In genomic region chr6:13613671-13614070, GRCm38 (mm10) we compare ENCODE assay signal across 25 mouse cellular contexts. TPM values are rescaled to one million over a fixed set of nuclear protein-coding genes. Genes with fewer than 3 reads are reported as not detected.
DNase-seq lines count a peak whose midpoint lies in the region; ATAC-seq and TF ChIP-seq lines count a peak whose summit lies in the region.
"Had no signal": no experiment of that assay in that cellular context is flagged by ENCODE, and none has a peak within 500 bp of the region (broad histone marks: within the 10 kb centered on the region; RNA-seq: fewer than 3 reads in every experiment).

No protein-coding gene starts in this region.

- ATAC-seq in hindbrain, embryonic 13.5 days (ENCODE audit: low FRiP score) = peak; percentile 54; the same call in 1 of the 2 replicates
- no peak for ATAC-seq in hindbrain, embryonic 14.5 days (ENCODE audit: low FRiP score)
- no peak for ATAC-seq in hindbrain, postnatal 0 days
- ATAC-seq in hindbrain, embryonic 12.5 days (ENCODE audit: low FRiP score) = no peak
- peak; percentile 76 for ATAC-seq in limb, embryonic 14.5 days (ENCODE audit: low FRiP score, low read depth)
- ATAC-seq: forebrain, embryonic 15.5 days; intestine, embryonic 15.5 days had no signal

- 0 out of 2 replicates have a peak, but pooled peaks cover under 1% of the 10 kb centered on the region for H3K4me1 ChIP-seq in hindbrain, embryonic 13.5 days (replicated peaks)
- no peaks in the 10 kb centered on the region for H3K4me1 ChIP-seq in hindbrain, embryonic 14.5 days (replicated peaks; ENCODE audit: control insufficient read depth, insufficient read depth, low read length)
- no peaks in the 10 kb centered on the region for H3K4me1 ChIP-seq in hindbrain, postnatal 0 days (ENCODE audit: insufficient read depth, low read length)
- no peaks in the 10 kb centered on the region for H3K4me1 ChIP-seq in hindbrain, embryonic 12.5 days
- no peaks in the 10 kb centered on the region for H3K4me1 ChIP-seq in limb, embryonic 14.5 days (ENCODE audit: control insufficient read depth, insufficient read depth, low read length)
- H3K4me1 ChIP-seq: embryonic facial prominence, embryonic 12.5 days; forebrain, embryonic 12.5 days; heart, embryonic 10.5 days; heart, embryonic 13.5 days; intestine, embryonic 15.5 days had no signal

- no peak overlapping the region for H3K27ac ChIP-seq in hindbrain, embryonic 13.5 days
- no peak overlapping the region for H3K27ac ChIP-seq in hindbrain, embryonic 14.5 days
- no peak overlapping the region for H3K27ac ChIP-seq in hindbrain, postnatal 0 days
- no peak overlapping the region for H3K27ac ChIP-seq in hindbrain, embryonic 12.5 days
- H3K27ac ChIP-seq in limb, embryonic 14.5 days (replicated peaks; ENCODE audit: low read depth, low read length) = no peak overlapping the region
- H3K27ac ChIP-seq: embryonic facial prominence, embryonic 12.5 days; forebrain, embryonic 12.5 days; forebrain, embryonic 15.5 days; heart, embryonic 10.5 days; heart, embryonic 13.5 days; intestine, embryonic 15.5 days had no signal

- TF ChIP-seq POLR2A in limb, embryonic 14.5 days (IDR thresholded peaks at IDR 0.05; ENCODE audit: borderline replicate concordance, extremely low read depth, insufficient read depth, insufficient read length) = no peak

- no peak overlapping the region for H3K4me2 ChIP-seq in hindbrain, embryonic 13.5 days
- no peak overlapping the region for H3K4me2 ChIP-seq in hindbrain, embryonic 14.5 days (replicated peaks)
- no peak overlapping the region for H3K4me2 ChIP-seq in hindbrain, postnatal 0 days (ENCODE audit: low read depth, low read length)
- H3K4me2 ChIP-seq in hindbrain, embryonic 12.5 days (replicated peaks) = no peak overlapping the region
- no peak overlapping the region for H3K4me2 ChIP-seq in limb, embryonic 14.5 days (replicated peaks; ENCODE audit: low read depth, low read length, severe bottlenecking)
- H3K4me2 ChIP-seq: embryonic facial prominence, embryonic 12.5 days; forebrain, embryonic 12.5 days; forebrain, embryonic 15.5 days; heart, embryonic 13.5 days; intestine, embryonic 15.5 days had no signal

- H3K4me3 ChIP-seq in hindbrain, embryonic 13.5 days = no peak overlapping the region
- H3K4me3 ChIP-seq in hindbrain, embryonic 14.5 days (replicated peaks; ENCODE audit: low read length) = no peak overlapping the region
- H3K4me3 ChIP-seq in hindbrain, postnatal 0 days (ENCODE audit: low read length) = no peak overlapping the region
- no peak overlapping the region for H3K4me3 ChIP-seq in hindbrain, embryonic 12.5 days
- H3K4me3 ChIP-seq in limb, embryonic 14.5 days (replicated peaks; ENCODE audit: low read length) = no peak overlapping the region
- H3K4me3 ChIP-seq: embryonic facial prominence, embryonic 12.5 days; erythroblast, embryonic 14.5 days; forebrain, embryonic 12.5 days; forebrain, embryonic 15.5 days; heart, embryonic 10.5 days; heart, embryonic 13.5 days; intestine, embryonic 15.5 days had no signal

- no peaks in the 10 kb centered on the region for H3K9me3 ChIP-seq in hindbrain, embryonic 13.5 days
- no peaks in the 10 kb centered on the region for H3K9me3 ChIP-seq in hindbrain, embryonic 14.5 days (ENCODE audit: control insufficient read depth, low read length)
- H3K9me3 ChIP-seq in hindbrain, postnatal 0 days (ENCODE audit: low read length) = no peaks in the 10 kb centered on the region
- no peaks in the 10 kb centered on the region for H3K9me3 ChIP-seq in hindbrain, embryonic 12.5 days (replicated peaks)
- no peaks in the 10 kb centered on the region for H3K9me3 ChIP-seq in limb, embryonic 14.5 days (ENCODE audit: control insufficient read depth, low read length)
- H3K9me3 ChIP-seq: embryonic facial prominence, embryonic 12.5 days; forebrain, embryonic 12.5 days; forebrain, embryonic 15.5 days; heart, embryonic 10.5 days; heart, embryonic 13.5 days; intestine, embryonic 15.5 days had no signal

- 86% methylated on average over 3 of the region's 3 CpGs for WGBS in hindbrain, embryonic 13.5 days
- WGBS in hindbrain, embryonic 14.5 days = 82% methylated on average over 3 of the region's 3 CpGs
- WGBS in hindbrain, postnatal 0 days = 81% methylated on average over 3 of the region's 3 CpGs
- WGBS in hindbrain, embryonic 12.5 days = 78% methylated on average over 3 of the region's 3 CpGs
- 44% methylated on average over 3 of the region's 3 CpGs for WGBS in limb, embryonic 14.5 days

- no peak overlapping the region for H3K9ac ChIP-seq in hindbrain, embryonic 13.5 days
- no peak overlapping the region for H3K9ac ChIP-seq in hindbrain, embryonic 14.5 days
- H3K9ac ChIP-seq in hindbrain, postnatal 0 days (replicated peaks; ENCODE audit: low read length) = no peak overlapping the region
- no peak overlapping the region for H3K9ac ChIP-seq in hindbrain, embryonic 12.5 days
- H3K9ac ChIP-seq in limb, embryonic 14.5 days (ENCODE audit: low read depth, low read length, severe bottlenecking) = no peak overlapping the region
- H3K9ac ChIP-seq: embryonic facial prominence, embryonic 12.5 days; forebrain, embryonic 12.5 days; forebrain, embryonic 15.5 days; heart, embryonic 13.5 days; intestine, embryonic 15.5 days had no signal

- no peaks in the 10 kb centered on the region for H3K27me3 ChIP-seq in hindbrain, embryonic 13.5 days
- no peaks in the 10 kb centered on the region for H3K27me3 ChIP-seq in hindbrain, embryonic 14.5 days (ENCODE audit: control insufficient read depth, insufficient read depth, low read length)
- H3K27me3 ChIP-seq in hindbrain, postnatal 0 days (ENCODE audit: insufficient read depth, low read length) = no peaks in the 10 kb centered on the region
- H3K27me3 ChIP-seq in hindbrain, embryonic 12.5 days = no peaks in the 10 kb centered on the region
- no peaks in the 10 kb centered on the region for H3K27me3 ChIP-seq in limb, embryonic 14.5 days (ENCODE audit: control insufficient read depth, insufficient read depth, low read length)
- H3K27me3 ChIP-seq: embryonic facial prominence, embryonic 12.5 days; forebrain, embryonic 12.5 days; forebrain, embryonic 15.5 days; heart, embryonic 13.5 days; intestine, embryonic 15.5 days had no signal

- no peak for DNase-seq in hindbrain, embryonic 14.5 days (ENCODE audit: low spot score)
- DNase-seq in hindbrain, postnatal 0 days (ENCODE audit: low spot score) = peak; percentile 10
- peak; percentile 8 for DNase-seq in limb, embryonic 14.5 days (ENCODE audit: low spot score)
- DNase-seq in kidney, adult 9 months = no peak
- DNase-seq: adrenal gland, adult 2 months; adrenal gland, postnatal 14 days; cerebellum, adult 11 months; cerebellum, adult 2 months; cerebellum, adult 9-11 months; cerebellum, postnatal 25 days; embryo, embryonic 11 days; gastrocnemius, postnatal 25 days; heart, adult 18-20 months; heart, postnatal 14 days; heart, postnatal 4 days; kidney, adult 11 months had no signal

- no peak for TF ChIP-seq CTCF in hindbrain, postnatal 0 days (IDR thresholded peaks at IDR 0.05; ENCODE audit: low read depth)

- no peaks in the 10 kb centered on the region for H3K36me3 ChIP-seq in hindbrain, embryonic 13.5 days
- H3K36me3 ChIP-seq in hindbrain, embryonic 14.5 days (replicated peaks; ENCODE audit: control insufficient read depth, insufficient read depth) = no peaks in the 10 kb centered on the region
- no peaks in the 10 kb centered on the region for H3K36me3 ChIP-seq in hindbrain, postnatal 0 days (ENCODE audit: insufficient read depth, low read length)
- H3K36me3 ChIP-seq in hindbrain, embryonic 12.5 days = no peaks in the 10 kb centered on the region
- H3K36me3 ChIP-seq in limb, embryonic 14.5 days (ENCODE audit: control insufficient read depth, insufficient read depth, low read length) = no peaks in the 10 kb centered on the region
- H3K36me3 ChIP-seq: embryonic facial prominence, embryonic 12.5 days; forebrain, embryonic 12.5 days; forebrain, embryonic 15.5 days; heart, embryonic 10.5 days; heart, embryonic 13.5 days; intestine, embryonic 15.5 days had no signal

RNA-seq across cellular contexts. Expression of gene Tmem168, which starts 5.8 kb away (rescaled TPM):
- 24.6 and 25.5 TPM in 2 replicates for polyA plus RNA-seq in hindbrain, embryonic 13.5 days (2015; fragmentation: Nextera tagmentation; extraction: Ambion mirVana)
- 25.8 and 26.0 TPM in 2 replicates for polyA plus RNA-seq in hindbrain, embryonic 14.5 days (2014; fragmentation: Nextera tagmentation; extraction: Ambion mirVana)
- total RNA-seq in hindbrain, postnatal 0 days (2014; rRNA removed) = 13.9 and 16.7 TPM in 2 replicates
- 15.3 and 16.3 TPM in 2 replicates for polyA plus RNA-seq in hindbrain, postnatal 0 days (2015; fragmentation: Nextera tagmentation; extraction: Ambion mirVana)
- 34.0 and 39.4 TPM in 2 replicates for polyA plus RNA-seq in hindbrain, embryonic 12.5 days (2016; fragmentation: Nextera tagmentation; extraction: Ambion mirVana)
- polyA plus RNA-seq in limb, embryonic 14.5 days (2012; rRNA removed) = 17.6 and 17.9 TPM in 2 replicates
- 44.6 and 46.1 TPM in 2 replicates for polyA plus RNA-seq in limb, embryonic 14.5 days (2014; fragmentation: Nextera tagmentation; extraction: Ambion mirVana)
- polyA plus RNA-seq: erythroblast, embryonic 14.5 days had no signal

Comparison
In these comparisons a context has a peak if more than half of its experiments do, and no peak if none do; other contexts are left out.
1. ATAC-seq: peak in hindbrain, embryonic 13.5 days (single experiment) and limb, embryonic 14.5 days (single experiment); none in hindbrain, embryonic 14.5 days (single experiment), hindbrain, postnatal 0 days (single experiment) and hindbrain, embryonic 12.5 days (single experiment).
2. DNase-seq: peak in hindbrain, postnatal 0 days (single experiment) and limb, embryonic 14.5 days (single experiment); none in hindbrain, embryonic 14.5 days (single experiment) and kidney, adult 9 months (single experiment).